Mouse (Mus musculus): ENCODE results near the gene Trf.

Trf gene

DNA sequence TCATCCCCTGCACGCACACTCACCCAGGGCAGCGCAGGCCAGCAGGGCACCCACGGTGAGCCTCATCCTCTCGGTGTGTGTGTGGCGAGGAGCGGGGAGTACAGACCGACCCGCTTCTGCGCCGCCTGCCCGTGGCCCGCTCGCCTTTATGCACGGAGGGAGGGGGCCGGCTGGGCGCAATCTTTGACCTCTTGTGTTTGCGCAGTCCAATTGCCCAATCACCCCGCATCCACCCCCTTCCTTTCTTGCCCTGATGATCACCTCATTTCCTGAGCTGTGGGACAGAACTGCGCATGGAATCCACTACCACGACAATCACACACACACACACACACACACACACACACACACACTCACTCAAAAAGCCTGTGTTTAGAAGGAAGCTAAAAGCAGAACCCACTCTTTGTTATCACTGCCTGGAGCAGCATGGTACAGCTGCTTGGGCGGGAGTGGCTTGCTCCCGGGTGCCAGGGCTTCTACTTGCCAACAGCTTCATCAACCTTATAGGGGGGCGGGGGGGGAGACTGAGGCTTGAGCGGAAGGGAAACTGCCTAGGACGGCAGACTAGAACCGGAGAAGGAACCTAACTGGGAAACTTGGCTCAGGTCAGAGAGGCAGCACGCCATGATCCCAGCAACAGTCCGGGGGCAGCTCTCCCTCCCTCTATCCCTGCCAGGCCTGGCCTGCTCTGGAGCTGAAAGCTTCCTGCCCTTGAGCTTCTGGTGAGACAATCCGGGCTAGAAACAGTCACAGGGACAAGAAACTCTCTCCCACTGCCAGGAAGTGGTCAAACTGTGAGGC is at the start of gene Trf, which contains the start of gene Gm20425:
TSS of gene Trf (minus strand) at position 294 of the 801 bp plus-strand sequence.
TSS of gene Gm20425 (minus strand) at position 157 of the 801 bp plus-strand sequence.
- peak; percentile 59 for DNase-seq

DNA sequence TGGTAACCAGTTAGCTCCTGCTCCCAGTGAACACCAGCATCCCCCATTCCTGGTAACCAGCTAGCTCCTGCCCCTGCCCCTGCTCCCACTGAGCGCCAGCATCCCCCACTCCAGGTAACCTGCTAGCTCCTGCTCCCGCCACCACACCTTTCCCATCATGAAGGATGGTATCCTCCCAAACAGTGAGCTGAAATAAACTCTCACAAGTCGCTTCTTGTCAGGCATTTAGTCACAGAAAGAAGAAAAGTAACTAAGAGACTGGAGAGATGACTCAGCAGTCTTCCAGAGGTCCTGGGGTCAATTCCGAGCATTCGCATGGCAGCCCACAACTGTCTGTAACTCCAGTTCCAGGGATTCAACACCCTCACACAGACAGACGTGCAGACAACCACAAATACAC is 46.6 kb upstream of the Trf start:
- DNase-seq, result no peak

- no peak for DNase-seq
These were observed 45.4 kb upstream of the Trf start for GRCm38 (mm10) chr9:103275676-103276075.

- no peak for DNase-seq
These were observed 44.6 kb upstream of the Trf start for GRCm38 (mm10) chr9:103274819-103275218.

DNA sequence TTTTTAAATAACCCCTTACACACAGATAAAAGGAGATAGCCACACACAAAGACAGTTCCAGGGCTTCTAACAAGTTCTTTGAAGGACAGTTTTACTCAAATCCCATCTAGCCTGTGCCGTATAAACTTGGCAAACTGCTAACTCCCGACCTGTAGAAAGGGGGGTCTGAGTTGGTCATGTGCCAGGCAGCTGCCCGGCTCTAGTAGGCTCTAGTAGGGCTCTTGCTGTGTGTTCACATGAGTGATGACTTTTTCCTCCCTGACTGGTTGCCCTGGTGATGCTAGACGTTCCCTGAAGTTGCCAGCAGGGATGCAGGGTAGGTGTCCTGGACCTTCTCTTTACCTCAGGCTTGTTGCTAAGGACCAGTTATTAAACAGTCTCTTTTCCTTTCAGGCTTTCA is 40.9 kb upstream of the Trf start:
- DNase-seq, result no peak

- no peak for DNase-seq
These were observed 35.5 kb upstream of the Trf start for GRCm38 (mm10) chr9:103265778-103266177.

- DNase-seq, result no peak
These were observed 22.7 kb upstream of the Trf start for GRCm38 (mm10) chr9:103252906-103253305.

DNA sequence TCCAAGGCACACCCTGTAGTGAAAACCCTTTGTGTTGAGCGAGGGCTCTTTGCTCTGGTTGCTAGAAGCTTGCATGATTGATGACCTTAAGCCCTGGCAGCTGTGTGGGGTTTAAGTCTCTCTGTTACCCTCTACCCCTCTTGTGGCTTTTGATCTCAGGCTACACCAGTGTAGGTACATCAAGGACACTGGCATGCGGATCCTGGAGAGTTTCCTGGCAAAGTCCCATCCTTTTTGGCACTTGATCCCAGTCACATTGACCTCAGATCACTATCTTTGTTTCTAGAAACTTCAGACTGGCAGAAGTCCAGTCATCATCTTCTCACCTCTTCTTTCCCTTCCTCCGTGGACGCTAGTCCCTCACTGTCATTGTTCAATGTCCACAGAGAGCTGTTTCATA is 18.4 kb upstream of the Trf start:
- DNase-seq, result no peak

- DNase-seq, result no peak
These were observed 16.4 kb upstream of the Trf start for GRCm38 (mm10) chr9:103246526-103247168.

- no peak for DNase-seq
These were observed 13.4 kb upstream of the Trf start for GRCm38 (mm10) chr9:103243640-103244039.

DNA sequence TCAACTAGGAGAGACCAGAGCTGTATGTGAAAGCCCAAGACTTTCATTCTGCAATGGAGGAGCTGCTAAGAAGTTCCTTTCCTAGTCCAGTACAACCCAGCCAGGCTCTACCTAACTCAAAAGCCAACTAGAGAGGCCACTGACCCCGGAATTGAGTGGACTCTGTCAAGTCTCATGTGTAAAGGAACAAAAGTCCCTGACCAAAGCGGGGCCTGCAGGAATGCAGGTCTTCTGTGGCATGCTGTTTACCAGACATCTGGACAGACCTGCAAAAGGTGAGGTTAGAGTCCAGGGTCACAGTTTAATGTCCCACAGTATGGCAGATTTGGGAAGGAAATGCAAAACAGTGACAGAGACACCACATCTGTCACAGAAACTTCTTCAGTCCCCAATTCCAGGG is 11.0 kb upstream of the Trf start:
- no peak for DNase-seq

GRCm38 (mm10) chr9:103239471-103239870 is 9.2 kb upstream of the Trf start:
- no peak for DNase-seq

DNA sequence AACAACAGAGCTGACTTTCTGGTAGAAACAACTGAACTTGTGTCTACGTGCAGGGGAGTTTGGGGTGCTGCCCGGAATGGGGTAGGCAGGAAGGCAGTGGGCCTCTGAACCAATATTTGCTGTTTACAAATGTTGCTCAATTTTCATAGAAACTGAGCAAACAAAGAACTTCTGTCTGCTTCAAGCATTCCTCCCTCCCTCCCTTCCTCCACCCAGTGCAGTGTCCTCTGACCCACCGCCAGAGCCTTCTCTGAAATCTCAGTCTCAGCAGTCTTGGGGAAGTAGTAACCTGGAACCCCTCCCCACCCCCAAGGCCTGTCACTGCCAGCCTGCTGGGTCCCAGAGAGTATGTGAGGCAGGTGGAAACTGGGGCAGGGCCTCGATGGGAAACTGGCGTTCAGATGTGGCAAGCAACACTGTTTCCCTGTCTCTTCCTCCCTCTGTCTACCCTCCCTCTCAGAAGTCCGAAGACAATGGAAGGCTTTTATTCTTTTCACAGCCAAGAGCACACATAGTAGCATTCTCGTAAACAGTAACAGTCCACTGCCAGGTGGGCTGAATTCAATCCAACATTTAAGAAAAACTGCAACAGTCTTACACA is 4.4 kb upstream of the Trf start:
- DNase-seq, result peak; percentile 39

GRCm38 (mm10) chr9:103234059-103234458 is 3.8 kb upstream of the Trf start:
- no peak for DNase-seq

DNA sequence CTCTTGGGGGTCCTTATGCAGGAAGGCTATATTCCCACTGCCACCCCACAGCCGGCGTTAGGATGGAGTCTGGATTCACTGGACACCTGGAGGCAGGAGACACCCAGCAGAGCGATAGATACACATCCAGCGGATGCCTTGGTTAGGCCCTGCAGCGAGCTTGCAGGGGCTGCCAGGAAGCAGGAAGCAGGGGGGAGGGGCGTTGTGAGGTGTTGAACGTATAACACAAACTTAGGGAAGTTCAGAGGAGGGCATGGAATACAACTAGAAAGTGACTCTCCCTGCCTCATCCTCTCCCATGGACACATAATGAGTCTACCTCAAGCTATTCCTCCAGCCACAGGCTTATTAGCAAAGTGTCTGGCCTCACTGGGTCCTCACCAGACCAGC is 2.8 kb upstream of the Trf start:
- DNase-seq, result peak; percentile 26

DNA sequence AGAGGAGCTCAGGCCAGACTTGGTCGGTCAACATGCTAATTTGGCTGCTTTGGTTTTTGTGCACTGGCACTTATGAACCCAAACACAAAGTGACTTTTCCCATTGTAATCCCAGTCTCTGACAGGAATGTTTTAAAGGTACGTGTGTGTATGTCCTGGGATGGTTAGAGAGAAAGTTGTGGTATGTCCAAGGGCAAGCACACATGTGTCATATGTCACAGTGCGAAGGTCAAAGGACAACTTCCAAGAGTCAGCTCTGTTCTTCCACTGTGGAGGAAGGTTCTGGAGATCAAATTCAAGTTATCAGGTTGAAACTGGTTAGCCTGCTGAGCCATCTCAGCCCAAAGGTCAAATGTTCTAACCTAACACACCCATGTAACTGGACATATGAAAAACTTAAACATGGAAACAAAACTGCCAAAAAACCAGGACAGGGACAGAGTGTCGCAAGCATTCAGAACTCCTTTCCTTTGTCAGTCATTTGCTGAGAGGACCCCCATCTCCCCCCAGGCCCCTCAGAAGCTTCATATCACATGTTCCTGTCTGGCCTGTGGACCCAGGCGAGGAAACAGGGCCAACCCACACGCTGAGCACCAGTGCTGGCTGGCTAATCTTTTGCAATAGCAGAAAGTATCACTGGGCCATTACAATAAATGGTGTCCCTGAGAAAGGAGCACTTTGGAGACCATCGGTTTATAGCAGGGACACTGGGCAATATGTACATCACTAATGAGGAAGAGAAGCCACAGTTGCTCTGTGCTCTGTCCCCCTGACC is 2.2 kb upstream of the Trf start:
- no peak for DNase-seq

DNA sequence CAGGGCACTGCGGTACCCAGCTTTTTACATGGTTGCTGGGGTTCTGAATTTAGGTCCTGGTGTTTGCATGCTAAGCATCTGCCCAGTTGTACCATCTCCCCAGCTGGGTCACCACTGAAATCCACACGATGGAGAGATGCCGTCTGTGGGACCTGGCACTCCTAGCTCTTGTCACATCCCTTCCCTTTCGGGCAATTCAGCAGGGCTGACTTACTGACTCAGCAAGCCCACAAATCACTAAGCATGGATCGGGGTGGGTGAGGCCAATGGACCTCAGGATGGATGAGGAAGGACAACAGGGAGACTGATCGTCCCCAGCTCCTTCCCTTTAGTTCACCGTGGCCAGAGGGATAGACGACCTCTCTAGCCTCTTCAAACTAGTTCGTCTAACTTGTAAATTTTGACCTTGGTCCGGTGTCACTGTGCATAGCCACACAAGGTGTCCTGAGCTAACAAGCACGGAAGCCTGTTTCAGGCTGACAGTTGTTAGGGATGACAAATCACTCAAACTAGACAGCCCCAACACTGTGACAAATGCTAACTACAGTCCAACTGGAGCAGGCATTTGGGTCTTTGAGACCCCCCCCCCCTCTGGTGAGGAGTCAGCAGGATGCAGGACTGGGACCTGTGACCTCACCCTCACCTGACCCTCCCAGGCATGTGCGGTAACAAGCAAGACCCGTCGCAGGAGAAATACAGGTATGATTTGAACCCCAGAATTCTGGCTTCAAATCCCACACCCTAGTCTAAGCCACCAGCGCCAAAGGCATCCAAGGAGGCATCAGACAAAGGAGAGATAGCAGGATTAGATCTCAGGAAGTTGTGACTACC is 992 bp downstream of the Trf start:
- DNase-seq, result no peak

GRCm38 (mm10) chr9:103228370-103229003 is 1.8 kb downstream of the Trf start:
- DNase-seq, result no peak

DNA sequence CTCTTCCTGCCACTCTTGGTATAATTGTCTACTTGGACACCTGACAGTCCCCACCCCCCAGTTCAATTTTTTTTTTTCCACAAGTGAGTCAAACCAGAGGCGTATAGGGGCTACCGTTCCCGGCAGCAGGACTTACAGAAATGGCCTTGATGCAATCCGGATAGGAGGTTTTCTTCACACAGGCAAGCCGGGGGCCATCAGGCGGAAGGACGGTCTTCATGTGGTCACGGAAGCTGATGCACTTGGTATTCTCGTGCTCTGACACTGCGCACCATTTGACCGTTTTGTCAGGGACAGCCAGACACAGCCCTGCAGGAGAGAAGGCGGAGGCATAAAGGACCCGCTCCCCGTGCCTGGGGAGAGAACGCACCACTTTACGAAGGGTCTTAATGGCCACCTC is 2.5 kb downstream of the Trf start:
- DNase-seq, result no peak

DNA sequence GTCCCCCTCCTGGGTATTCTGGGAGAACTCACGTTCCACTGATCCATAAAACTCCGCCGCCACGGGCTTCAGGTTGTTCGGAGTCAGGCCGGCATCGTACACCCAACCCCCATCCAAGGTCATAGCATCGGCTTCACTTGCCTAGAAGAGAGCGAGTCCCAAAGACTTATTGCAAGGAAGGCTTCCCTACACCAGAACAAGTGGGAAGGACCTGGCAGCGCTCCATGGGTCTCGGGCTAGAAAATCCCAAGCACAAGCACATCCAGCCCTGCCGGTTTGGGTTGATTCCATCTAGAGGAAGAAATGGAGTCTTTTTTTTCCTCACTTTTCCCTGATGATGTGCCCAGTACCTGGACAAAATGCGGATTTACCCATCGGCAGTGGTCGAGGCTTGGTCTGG is 3.4 kb downstream of the Trf start:
- DNase-seq, result peak; percentile 79

- peak; percentile 44 for DNase-seq
These were observed 4.8 kb downstream of the Trf start for GRCm38 (mm10) chr9:103225464-103225863.

DNA sequence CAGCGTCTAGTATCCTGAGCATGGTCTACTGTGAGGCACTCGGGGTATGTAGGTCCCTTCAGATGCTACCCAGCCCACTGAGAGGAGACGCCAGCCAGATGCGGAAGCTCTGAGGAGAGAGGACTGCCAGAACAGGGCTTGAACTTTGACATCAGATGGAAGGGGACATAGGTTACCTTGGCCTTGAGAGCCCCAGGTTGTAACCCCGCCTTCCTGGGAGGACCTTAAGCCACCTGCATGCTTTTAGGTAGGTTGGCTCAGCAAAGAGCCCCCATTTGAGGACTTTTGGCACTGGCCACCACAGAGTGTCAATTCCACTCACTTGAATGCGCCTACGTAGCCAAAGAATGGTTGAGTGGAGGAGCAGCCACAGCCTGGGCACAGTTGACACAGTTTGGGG is 5.5 kb downstream of the Trf start:
- DNase-seq, result no peak

Measured in kidney, postnatal 10 days (tissue).